Mouse (Mus musculus): Measurements from ENCODE around the gene Tuba3a. TPM values are rescaled to one million over a fixed set of nuclear protein-coding genes. Genes with fewer than 3 reads are reported as not detected.
A peak's percentile ranks its signal among the peaks of the same experiment; 100 is the strongest.
"Not testable (repeated sequence)": the region's sequence is repeated elsewhere in the genome, so short reads cannot be mapped to it uniquely, and the experiment has no call there.

The Tuba3a gene
- polyA plus RNA-seq, 1 experiment from 2014 or later = not detected

DNA sequence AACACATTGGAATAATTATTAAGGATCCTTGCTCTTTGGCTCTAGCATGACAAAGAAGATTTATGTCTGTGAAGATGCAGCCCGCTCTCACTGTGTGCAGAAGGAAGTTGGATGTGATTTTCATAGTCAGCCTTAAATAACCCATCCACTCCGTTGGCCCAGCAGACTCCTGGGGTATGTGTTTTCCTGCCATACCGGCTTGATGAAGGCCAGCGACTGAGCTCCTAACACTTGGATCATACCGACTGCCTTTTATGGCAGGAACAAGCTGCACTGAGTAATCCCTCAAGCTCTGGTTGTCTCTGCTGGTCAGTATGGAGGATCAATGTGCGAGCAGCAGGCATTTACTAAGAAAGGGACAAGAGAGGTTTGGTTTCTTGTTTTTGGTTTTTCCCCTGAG is 19.6 kb upstream of the Tuba3a start:
- no peaks in the 10 kb centered on the region for H3K9me3 ChIP-seq (replicated peaks)
- H3K27me3 ChIP-seq = no peaks in the 10 kb centered on the region
- no peak overlapping the region for H3K27ac ChIP-seq (replicated peaks)
- peaks cover 8% of the 10 kb centered on the region for H3K4me1 ChIP-seq (replicated peaks)
- no peak for ATAC-seq (ENCODE audit: insufficient read depth)
- H3K4me3 ChIP-seq (replicated peaks) = no peak overlapping the region
- peaks cover 24% of the 10 kb centered on the region; the same call in 1 of the 2 replicates for H3K36me3 ChIP-seq (replicated peaks)
- 75% methylated on average over 6 of the region's 6 CpGs for WGBS (ENCODE audit: insufficient replicate concordance)
- no peak overlapping the region for H3K9ac ChIP-seq
- H3K4me2 ChIP-seq = no peak overlapping the region

DNA sequence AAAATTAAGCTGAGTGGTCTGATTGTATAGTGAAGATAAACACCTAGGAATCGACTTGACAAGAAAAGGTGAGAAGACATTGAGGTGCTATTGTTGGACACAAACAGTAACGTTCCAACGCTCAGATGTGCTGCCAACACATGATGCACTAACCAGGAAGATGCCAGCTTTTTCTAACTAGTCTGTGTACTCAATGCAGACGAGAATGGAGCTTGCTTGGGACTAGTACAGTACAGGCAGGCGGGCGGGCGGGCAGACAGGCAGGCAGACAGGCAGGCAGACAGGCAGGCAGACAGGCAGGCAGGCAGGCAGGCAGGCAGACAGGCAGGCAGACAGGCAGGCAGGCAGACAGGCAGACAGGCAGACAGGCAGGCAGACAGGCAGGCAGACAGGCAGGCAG is 18.6 kb upstream of the Tuba3a start:
- 70% methylated on average over 7 of the region's 7 CpGs for WGBS (ENCODE audit: insufficient replicate concordance)
- not testable (repeated sequence) for H3K27me3 ChIP-seq; H3K27ac ChIP-seq (replicated peaks); H3K9me3 ChIP-seq (replicated peaks); H3K4me2 ChIP-seq; H3K4me3 ChIP-seq (replicated peaks); ATAC-seq (ENCODE audit: insufficient read depth); H3K9ac ChIP-seq; H3K4me1 ChIP-seq (replicated peaks)
- H3K36me3 ChIP-seq (replicated peaks) = peaks cover 20% of the 10 kb centered on the region; the same call in 1 of the 2 replicates

DNA sequence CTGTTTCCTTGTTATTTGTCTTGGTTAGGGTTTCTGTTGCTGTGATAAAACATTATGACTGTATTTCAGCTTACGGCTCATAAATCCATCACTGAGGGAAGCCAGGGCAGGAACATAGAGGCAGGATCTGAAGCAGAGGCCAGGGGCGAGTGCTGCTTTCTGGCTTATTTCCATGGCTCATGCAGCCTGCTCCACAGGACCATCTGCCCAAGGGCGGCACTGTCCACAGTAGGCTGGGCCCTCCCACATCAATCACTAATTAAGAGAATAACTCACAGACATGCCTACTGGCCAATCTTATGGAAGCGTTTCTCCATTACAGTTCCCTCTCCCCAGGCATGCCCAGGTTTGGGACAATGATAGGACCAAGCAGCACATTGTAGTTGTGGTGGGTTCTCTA is 17.4 kb upstream of the Tuba3a start:
- H3K4me3 ChIP-seq (replicated peaks) = no peak overlapping the region
- H3K9me3 ChIP-seq (replicated peaks) = no peaks in the 10 kb centered on the region
- H3K36me3 ChIP-seq (replicated peaks) = peaks cover 15% of the 10 kb centered on the region; the same call in 1 of the 2 replicates
- no peaks in the 10 kb centered on the region for H3K27me3 ChIP-seq
- H3K4me1 ChIP-seq (replicated peaks) = no peaks in the 10 kb centered on the region; the same call in 1 of the 2 replicates
- WGBS (ENCODE audit: insufficient replicate concordance) = 62% methylated on average over 4 of the region's 4 CpGs
- H3K27ac ChIP-seq (replicated peaks) = no peak overlapping the region
- no peak overlapping the region for H3K4me2 ChIP-seq
- H3K9ac ChIP-seq = no peak overlapping the region
- ATAC-seq (ENCODE audit: insufficient read depth) = no peak

DNA sequence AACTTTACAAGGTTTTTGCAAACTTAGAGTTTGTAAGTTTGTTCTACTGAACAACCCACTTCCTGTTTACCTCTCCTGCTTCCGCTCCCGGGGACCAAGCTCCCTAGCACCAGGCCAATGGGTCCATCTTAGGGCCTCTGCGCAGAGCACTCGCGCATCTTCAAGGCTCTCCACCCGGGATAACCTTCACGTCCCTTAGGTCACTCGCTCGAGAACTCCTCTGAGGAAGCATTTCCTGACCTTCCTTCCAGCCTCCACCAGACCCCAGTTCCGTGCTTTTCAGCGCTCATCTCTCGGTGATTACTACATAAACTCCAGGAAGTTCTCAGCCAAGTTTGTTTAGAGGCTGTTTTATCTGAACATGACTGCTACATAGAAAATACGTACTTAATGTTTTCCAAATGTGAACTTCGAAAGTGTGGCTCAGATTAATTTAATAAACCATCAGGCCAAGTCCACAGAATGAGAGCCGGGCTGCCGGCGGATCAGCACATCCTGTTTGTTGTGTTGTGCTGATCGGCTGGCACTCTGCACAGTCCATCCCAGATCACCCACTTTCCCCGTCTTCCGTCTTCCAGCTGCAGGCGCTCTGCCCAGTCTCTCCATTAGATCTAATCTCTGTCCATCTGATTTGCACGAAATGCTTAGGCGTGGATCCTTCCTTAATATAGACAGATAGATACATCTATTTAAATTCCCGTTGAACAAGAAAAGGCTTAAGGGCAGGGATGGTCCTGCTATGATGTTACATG is 16.6 kb upstream of the Tuba3a start:
- Histone ChIP-seq H3K4me1 (replicated peaks) (no peaks in the 10 kb centered on the region; the same call in 1 of the 2 replicates), H3K27ac (replicated peaks) (no peak overlapping the region), H3K36me3 (replicated peaks) (peaks cover 12% of the 10 kb centered on the region; the same call in 1 of the 2 replicates), H3K9ac (no peak overlapping the region), H3K27me3 (no peaks in the 10 kb centered on the region), H3K4me2 (no peak overlapping the region), H3K9me3 (replicated peaks) (no peaks in the 10 kb centered on the region), H3K4me3 (replicated peaks) (no peak overlapping the region)
- ATAC-seq (ENCODE audit: insufficient read depth) = no peak
- 73% methylated on average over 24 of the region's 24 CpGs for WGBS (ENCODE audit: insufficient replicate concordance)

DNA sequence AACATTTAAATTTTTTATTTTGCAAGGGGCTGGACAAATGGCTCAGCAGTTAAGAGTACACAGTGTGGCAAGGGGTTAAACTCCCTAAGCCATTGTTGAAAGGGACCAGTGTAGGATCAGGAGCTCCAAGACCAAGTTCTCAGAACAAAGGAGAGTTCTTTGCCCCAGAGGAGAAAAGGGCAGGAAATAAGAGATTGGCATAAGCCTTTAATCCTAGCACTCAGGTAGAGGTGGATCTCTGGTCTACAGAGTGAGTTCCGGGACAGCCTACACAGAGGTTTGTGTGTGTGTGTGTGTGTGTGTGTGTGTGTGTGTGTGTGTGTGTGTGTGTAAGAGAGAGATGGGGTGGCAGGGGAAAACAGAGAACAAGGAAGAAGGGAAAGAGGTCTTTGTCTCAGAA is 15.1 kb upstream of the Tuba3a start:
- Histone ChIP-seq H3K9ac (no peak overlapping the region), H3K4me1 (replicated peaks) (no peaks in the 10 kb centered on the region; the same call in 1 of the 2 replicates), H3K9me3 (replicated peaks) (no peaks in the 10 kb centered on the region), H3K4me3 (replicated peaks) (no peak overlapping the region), H3K27ac (replicated peaks) (no peak overlapping the region), H3K4me2 (no peak overlapping the region), H3K27me3 (no peaks in the 10 kb centered on the region), H3K36me3 (replicated peaks) (no peaks in the 10 kb centered on the region)
- 69% methylated on average over 1 of the region's 1 CpGs for WGBS (ENCODE audit: insufficient replicate concordance)
- ATAC-seq (ENCODE audit: insufficient read depth) = no peak

DNA sequence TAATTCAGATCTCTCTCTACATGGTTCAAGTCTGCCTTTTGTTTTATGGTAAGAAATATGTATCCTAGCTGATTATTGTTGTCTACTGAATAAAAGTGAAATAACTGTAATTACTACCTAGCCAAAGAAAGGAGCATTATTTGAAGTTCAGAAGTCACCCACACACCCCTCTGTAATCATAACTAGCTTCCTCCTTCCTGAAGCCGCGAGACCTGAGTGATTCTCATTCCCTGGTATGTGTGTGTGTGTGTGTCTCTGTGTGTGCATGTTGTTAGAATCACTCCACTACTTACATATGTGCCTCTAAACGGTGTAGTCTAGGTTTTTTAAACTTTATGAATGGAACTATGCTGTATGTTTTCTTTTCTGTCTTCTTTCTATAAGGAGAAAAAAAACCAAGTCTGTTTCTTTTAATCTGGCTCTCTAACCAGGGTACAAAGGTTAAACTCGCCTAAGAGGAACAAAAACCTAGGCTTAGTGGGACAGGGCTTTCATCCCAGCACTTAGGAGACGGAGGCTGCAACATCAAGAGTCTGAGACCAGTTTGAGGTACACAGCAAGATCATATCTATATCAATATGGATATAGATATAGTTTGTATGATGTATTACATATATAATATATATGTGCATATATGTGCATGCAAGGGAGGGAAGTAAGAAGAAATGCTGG is 11.4 kb upstream of the Tuba3a start:
- ATAC-seq (ENCODE audit: insufficient read depth) = no peak
- Histone ChIP-seq H3K4me3 (replicated peaks) (no peak overlapping the region), H3K9ac (no peak overlapping the region), H3K27ac (replicated peaks) (no peak overlapping the region), H3K4me1 (replicated peaks) (no peaks in the 10 kb centered on the region; the same call in 1 of the 2 replicates), H3K9me3 (replicated peaks) (no peaks in the 10 kb centered on the region), H3K36me3 (replicated peaks) (no peaks in the 10 kb centered on the region), H3K27me3 (no peaks in the 10 kb centered on the region), H3K4me2 (no peak overlapping the region)
- 39% methylated on average over 5 of the region's 5 CpGs for WGBS (ENCODE audit: insufficient replicate concordance)

DNA sequence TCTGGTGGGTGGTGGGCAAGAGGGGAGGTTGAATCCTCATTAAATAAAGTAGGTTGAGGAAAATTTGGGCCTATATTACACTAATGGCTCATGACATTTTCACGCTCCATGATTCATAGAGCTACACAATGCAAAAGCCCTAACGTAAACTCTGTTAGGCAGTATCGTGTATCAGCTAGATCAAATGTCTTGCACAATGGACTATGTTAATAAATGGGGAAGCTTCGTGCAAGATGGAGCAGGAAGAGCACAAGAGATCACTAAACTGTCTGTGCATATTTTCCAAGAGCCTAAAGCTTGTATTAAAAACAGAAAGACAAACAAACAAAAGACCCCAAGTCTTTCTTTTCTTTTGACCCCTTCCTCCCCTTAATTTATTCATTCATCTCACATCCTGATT is 8.2 kb upstream of the Tuba3a start:
- WGBS (ENCODE audit: insufficient replicate concordance) = 65% methylated on average over 4 of the region's 4 CpGs
- H3K4me1 ChIP-seq (replicated peaks) = no peaks in the 10 kb centered on the region
- H3K27me3 ChIP-seq = no peaks in the 10 kb centered on the region
- H3K9ac ChIP-seq = no peak overlapping the region
- no peak overlapping the region for H3K4me3 ChIP-seq (replicated peaks)
- ATAC-seq (ENCODE audit: insufficient read depth) = no peak
- H3K27ac ChIP-seq (replicated peaks) = no peak overlapping the region
- H3K4me2 ChIP-seq = no peak overlapping the region
- no peaks in the 10 kb centered on the region for H3K36me3 ChIP-seq (replicated peaks)
- H3K9me3 ChIP-seq (replicated peaks) = no peaks in the 10 kb centered on the region

DNA sequence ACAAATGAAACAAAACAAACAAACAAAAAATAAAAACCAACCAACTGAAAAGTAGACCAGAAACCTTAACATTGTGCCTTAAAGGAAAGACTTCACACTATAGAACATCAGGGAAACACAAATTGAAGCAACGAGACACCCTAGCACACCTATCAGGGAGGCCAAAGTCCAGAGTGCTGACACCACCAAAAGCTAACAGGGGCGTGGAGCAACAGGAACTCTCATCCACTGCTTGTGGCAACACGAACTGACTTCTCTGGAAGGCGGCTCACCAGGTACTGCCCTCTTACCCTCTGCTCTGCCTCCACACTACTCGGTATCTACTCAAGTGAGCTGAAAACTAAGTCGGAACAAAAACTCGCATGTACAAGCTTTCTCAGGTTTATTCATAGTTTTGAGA is 6.4 kb upstream of the Tuba3a start:
- Histone ChIP-seq H3K27ac (replicated peaks) (no peak overlapping the region), H3K4me3 (replicated peaks) (no peak overlapping the region)

DNA sequence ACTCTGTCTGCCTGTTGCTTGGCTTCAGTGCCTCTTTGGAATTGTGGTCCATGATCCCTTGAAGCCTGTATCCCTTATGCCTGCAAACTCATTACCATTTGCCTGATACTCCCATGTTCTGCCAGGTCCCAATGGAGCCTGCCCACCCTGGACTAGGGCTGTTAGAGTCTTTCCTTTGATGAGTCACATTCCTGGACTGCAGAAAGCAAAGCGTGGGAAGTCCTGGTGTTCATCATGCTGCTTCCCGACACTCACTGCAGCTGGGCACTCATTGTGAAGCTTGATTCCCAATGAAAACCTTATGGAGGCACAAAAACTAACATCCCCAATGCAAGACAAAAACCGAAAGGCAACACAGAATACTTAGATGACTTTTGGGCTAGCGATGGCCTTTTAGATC is 5.5 kb upstream of the Tuba3a start:
- 64% methylated on average over 4 of the region's 4 CpGs for WGBS (ENCODE audit: insufficient replicate concordance)
- no peak overlapping the region for H3K4me2 ChIP-seq

More for the DNA sequence above, 6.4 kb upstream of the Tuba3a start:
- WGBS (ENCODE audit: insufficient replicate concordance) = 62% methylated on average over 7 of the region's 7 CpGs
- Histone ChIP-seq H3K4me1 (replicated peaks) (no peaks in the 10 kb centered on the region), H3K4me2 (no peak overlapping the region), H3K9ac (no peak overlapping the region), H3K9me3 (replicated peaks) (no peaks in the 10 kb centered on the region), H3K36me3 (replicated peaks) (no peaks in the 10 kb centered on the region), H3K27me3 (no peaks in the 10 kb centered on the region)
- ATAC-seq (ENCODE audit: insufficient read depth) = peak; percentile 42; the same call in 1 of the 2 replicates

DNA sequence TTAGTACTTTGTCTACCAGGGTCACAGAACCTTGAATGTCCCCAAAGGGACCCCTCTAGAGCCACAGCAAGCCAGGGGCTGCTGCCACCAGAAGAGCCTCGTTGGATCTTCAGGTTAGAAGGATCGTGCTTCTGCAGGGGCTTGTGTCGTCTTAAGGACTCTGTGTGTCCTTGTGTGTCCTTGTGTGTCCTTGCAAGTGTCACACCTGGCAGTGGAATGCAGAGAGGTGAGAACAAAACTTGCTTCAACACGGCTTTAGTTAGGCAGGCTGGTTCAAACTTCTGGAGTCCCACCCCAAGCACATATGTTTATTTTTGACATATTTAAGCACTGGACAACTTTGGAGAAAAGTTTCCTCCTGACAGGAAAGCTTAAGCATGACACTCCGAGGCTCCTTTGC is 2.9 kb upstream of the Tuba3a start:
- Histone ChIP-seq H3K4me2 (no peak overlapping the region), H3K27me3 (no peaks in the 10 kb centered on the region), H3K27ac (replicated peaks) (no peak overlapping the region), H3K4me3 (replicated peaks) (no peak overlapping the region), H3K9ac (no peak overlapping the region), H3K36me3 (replicated peaks) (no peaks in the 10 kb centered on the region), H3K9me3 (replicated peaks) (no peaks in the 10 kb centered on the region), H3K4me1 (replicated peaks) (no peaks in the 10 kb centered on the region)
- WGBS (ENCODE audit: insufficient replicate concordance) = 56% methylated on average over 5 of the region's 5 CpGs
- ATAC-seq (ENCODE audit: insufficient read depth) = no peak

More for the DNA sequence above, 5.5 kb upstream of the Tuba3a start:
- H3K27me3 ChIP-seq = no peaks in the 10 kb centered on the region
- no peaks in the 10 kb centered on the region for H3K36me3 ChIP-seq (replicated peaks)
- H3K9ac ChIP-seq = no peak overlapping the region
- no peaks in the 10 kb centered on the region for H3K9me3 ChIP-seq (replicated peaks)
- no peaks in the 10 kb centered on the region for H3K4me1 ChIP-seq (replicated peaks)
- no peak overlapping the region for H3K4me3 ChIP-seq (replicated peaks)
- no peak overlapping the region for H3K27ac ChIP-seq (replicated peaks)
- no peak for ATAC-seq (ENCODE audit: insufficient read depth)

DNA sequence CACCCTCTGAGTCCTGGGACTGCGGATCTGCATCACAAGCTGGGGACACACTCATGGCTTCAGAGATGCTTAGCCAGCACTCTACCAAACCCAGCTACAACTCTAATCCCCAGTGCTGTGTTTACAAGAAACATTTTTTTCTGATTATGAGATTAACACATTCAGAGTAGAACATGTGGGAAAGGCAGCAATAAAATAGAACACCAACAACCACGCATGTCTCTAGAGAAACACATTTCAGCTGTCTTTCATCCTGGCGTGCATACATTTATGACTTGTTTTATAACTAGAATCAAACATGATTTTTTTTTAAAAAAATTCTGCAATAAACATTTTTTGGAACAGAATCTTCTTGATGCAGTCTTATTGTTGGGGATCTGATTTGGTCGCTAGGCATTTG is 1.1 kb upstream of the Tuba3a start:
- Histone ChIP-seq H3K9ac (no peak overlapping the region), H3K4me2 (no peak overlapping the region), H3K4me1 (replicated peaks) (no peaks in the 10 kb centered on the region), H3K27me3 (no peaks in the 10 kb centered on the region), H3K4me3 (replicated peaks) (no peak overlapping the region), H3K9me3 (replicated peaks) (no peaks in the 10 kb centered on the region), H3K36me3 (replicated peaks) (no peaks in the 10 kb centered on the region), H3K27ac (replicated peaks) (no peak overlapping the region)
- ATAC-seq (ENCODE audit: insufficient read depth) = no peak
- 77% methylated on average over 4 of the region's 4 CpGs for WGBS (ENCODE audit: insufficient replicate concordance)
